Mouse (Mus musculus) hindbrain, embryonic 14.5 days (tissue): ENCODE measurements at regions not wholly inside any gene's neighbourhood (a gene's known extent, or its start where the extent isn't known, plus 50 kb on each side); places are given as distances from the start of the nearest gene placed in this dataset.
"Not testable (repeated sequence)": the region's sequence is repeated elsewhere in the genome, so short reads cannot be mapped to it uniquely, and the experiment has no call there.

Experiments used
- ATAC-seq: fragments of 200-750 bp; cut with Nextera tagmentation; 2 replicates; pipeline ENCODE4 v1.8.0; 2017; ENCODE audit warnings: moderate number of reproducible peaks, mild to moderate bottlenecking, moderate TSS enrichment, moderate library complexity; ENCODE audit not compliant: low FRiP score
- DNase-seq: peaks from one replicate; pipeline ENCODE4 v3.0.0-alpha.2; 2015; ENCODE audit warnings: low spot score
- H3K27ac ChIP-seq: fragments of 300-500 bp; sonication (generic); 2 replicates; pipeline ENCODE4 v1.5.1; 2014; ENCODE audit warnings: mild to moderate bottlenecking, moderate library complexity
- H3K27me3 ChIP-seq: fragments of 300-500 bp; sonication (generic); 2 replicates; pipeline ENCODE4 v1.6.1; 2014; ENCODE audit warnings: mild to moderate bottlenecking, low read length, mixed read lengths; ENCODE audit not compliant: control insufficient read depth, insufficient read depth
- H3K36me3 ChIP-seq: fragments of 300-500 bp; sonication (generic); replicated peaks from 2 replicates; pipeline ENCODE4 v1.6.1; 2014; ENCODE audit not compliant: control insufficient read depth, insufficient read depth
- H3K4me1 ChIP-seq: fragments of 300-500 bp; sonication (generic); replicated peaks from 2 replicates; pipeline ENCODE4 v1.6.1; 2014; ENCODE audit warnings: antibody characterized with exemption, low read length, mixed read lengths; ENCODE audit not compliant: control insufficient read depth, insufficient read depth
- H3K4me2 ChIP-seq: fragments of 300-500 bp; sonication (generic); replicated peaks from 2 replicates; pipeline ENCODE4 v1.6.1; 2014; ENCODE audit warnings: mild to moderate bottlenecking, moderate library complexity
- H3K4me3 ChIP-seq: fragments of 300-500 bp; sonication (generic); replicated peaks from 2 replicates; pipeline ENCODE4 v1.5.1; 2014; ENCODE audit warnings: mild to moderate bottlenecking, low read length
- H3K9ac ChIP-seq: fragments of 300-500 bp; sonication (generic); 2 replicates; pipeline ENCODE4 v1.6.1; 2014
- H3K9me3 ChIP-seq: fragments of 300-500 bp; sonication (generic); 2 replicates; pipeline ENCODE4 v1.6.1; 2016; ENCODE audit warnings: low read length; ENCODE audit not compliant: control insufficient read depth
- WGBS: fragments of 180-500 bp; shearing (Covaris S2); extraction: QIAGEN DNeasy Blood & Tissue Kit; methylation state at CpG from one replicate; pipeline ENCODE4 v1.1.7; 2014; 5-methylcytosine and 5-hydroxymethylcytosine counted together

DNA sequence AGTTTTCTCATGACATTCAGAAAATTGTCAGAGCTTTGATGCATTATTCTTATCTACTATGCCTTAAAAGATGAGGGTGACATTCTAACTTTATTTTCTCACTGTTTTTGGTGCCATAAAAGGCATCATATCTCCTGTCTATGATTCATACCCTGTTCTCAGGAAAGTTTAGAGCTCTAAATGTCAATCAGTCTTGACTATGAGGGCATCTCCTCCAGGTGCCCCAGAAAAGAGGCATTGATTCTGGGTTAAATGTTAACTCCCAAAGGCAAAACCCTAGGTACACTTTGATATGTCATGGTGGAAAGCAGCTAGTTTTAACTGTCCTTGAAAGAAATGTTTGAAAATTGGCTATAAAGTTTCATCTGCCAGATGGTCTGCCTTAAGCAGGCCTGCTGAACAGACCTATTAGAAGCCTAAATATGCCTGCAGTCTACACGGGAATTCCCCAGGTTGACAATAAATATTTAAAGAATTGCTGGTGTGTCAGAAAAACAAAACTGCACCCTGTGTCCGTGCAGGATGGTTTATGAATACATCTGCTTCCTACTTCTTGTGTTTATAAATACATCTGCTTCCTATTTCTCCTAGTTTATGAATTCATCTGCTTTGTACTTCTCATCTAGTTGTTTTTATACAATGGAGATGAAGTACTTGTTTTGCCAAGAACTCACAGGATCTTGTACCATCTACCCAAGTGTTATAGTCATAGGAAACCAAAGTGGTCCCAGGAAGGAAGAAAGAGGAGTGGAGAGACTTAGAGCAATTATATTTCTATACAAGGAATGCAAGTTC is 172.3 kb downstream of the Snca start:
- Histone ChIP-seq H3K27me3 (no peaks in the 10 kb centered on the region), H3K27ac (no peak overlapping the region), H3K36me3 (no peaks in the 10 kb centered on the region), H3K9ac (no peak overlapping the region), H3K9me3 (no peaks in the 10 kb centered on the region), H3K4me1 (no peaks in the 10 kb centered on the region), H3K4me3 (no peak overlapping the region), H3K4me2 (no peak overlapping the region)
- DNase-seq (no peak), ATAC-seq (no peak)
- WGBS: 57% methylated on average over 2 of the region's 2 CpGs

DNA sequence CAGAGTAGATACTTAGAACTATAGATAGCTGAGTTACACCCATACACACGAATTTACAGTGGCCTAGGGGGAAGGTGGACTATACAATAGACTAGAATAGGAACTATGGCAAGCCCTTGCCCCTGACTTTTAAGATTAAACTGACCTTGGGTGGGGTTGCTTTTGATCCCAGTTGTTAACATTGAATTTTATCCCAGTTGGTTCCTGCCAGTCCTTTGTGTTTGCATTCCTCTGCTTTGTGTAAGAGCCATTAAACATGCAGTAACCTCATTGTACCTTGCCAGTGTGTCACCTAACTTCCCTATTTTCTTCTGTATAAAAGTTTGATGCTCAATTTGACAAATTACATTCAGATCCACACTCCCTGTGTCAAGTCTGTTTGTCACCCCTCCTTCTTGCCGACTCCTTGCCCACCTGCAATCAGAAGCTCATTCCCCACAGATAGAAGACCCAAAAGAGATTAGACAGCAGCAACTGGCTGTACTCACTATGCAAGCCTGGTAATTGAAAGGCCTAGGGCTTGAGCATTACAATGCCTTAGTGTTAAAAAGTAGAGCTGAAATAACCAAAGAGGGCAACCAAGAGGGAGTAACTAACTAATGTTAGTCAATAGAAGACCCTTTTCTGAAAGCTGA is 182.6 kb downstream of the Snca start:
- not testable (repeated sequence) for H3K4me1 ChIP-seq, H3K9ac ChIP-seq, H3K4me3 ChIP-seq, H3K27me3 ChIP-seq, H3K36me3 ChIP-seq, H3K27ac ChIP-seq, DNase-seq, ATAC-seq, H3K9me3 ChIP-seq, H3K4me2 ChIP-seq
- 48% methylated on average over 2 of the region's 2 CpGs for WGBS

DNA sequence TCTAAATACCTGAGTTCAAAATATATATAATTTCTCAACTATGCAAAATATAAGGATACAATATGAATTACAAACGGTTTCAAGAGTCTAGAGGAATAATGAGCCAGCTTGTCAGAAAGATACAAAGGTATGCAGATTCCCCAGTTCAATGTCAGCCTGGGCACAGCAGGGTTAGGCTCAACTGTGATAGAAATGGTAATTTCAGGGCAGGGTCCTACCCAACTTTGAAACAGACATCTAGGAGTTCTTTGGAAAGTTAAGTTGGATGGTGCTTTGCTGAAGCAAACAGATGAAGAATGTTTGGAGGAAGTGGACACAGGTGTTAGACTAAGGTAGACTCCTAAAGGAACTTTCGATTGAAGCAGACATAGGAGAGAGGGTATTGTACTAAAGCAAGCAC is 187.4 kb downstream of the Snca start:
- Histone ChIP-seq H3K4me3 (no peak overlapping the region), H3K27me3 (no peaks in the 10 kb centered on the region), H3K4me1 (no peaks in the 10 kb centered on the region), H3K4me2 (no peak overlapping the region), H3K9me3 (no peaks in the 10 kb centered on the region), H3K36me3 (no peaks in the 10 kb centered on the region), H3K27ac (no peak overlapping the region), H3K9ac (no peak overlapping the region)
- 69% methylated on average over 2 of the region's 2 CpGs for WGBS
- no peak for ATAC-seq
- no peak for DNase-seq

DNA sequence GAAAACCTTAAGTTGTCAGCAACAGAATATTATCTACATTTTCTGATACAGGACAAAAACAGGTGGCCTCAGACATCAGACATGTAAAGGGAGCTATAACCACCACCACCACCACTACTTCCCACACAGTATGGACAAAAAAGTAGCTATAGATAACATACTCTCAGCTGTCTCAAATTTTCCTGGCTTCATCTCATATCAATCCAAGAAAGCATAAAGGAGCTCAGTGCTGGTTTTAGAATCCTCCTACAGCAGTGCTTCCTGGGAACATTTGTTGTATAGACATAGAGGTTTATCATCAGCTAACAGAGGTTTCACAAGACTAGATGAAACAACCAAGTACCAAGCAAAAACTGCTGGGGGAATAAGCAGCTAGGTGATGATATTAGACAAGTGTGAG is 213.3 kb downstream of the Snca start:
- H3K4me3 ChIP-seq: no peak overlapping the region
- no peaks in the 10 kb centered on the region for H3K4me1 ChIP-seq
- H3K9me3 ChIP-seq: no peaks in the 10 kb centered on the region
- ATAC-seq: no peak
- no peaks in the 10 kb centered on the region for H3K27me3 ChIP-seq
- no peak overlapping the region for H3K27ac ChIP-seq
- H3K9ac ChIP-seq: no peak overlapping the region
- DNase-seq: no peak
- H3K36me3 ChIP-seq: no peaks in the 10 kb centered on the region
- H3K4me2 ChIP-seq: no peak overlapping the region

DNA sequence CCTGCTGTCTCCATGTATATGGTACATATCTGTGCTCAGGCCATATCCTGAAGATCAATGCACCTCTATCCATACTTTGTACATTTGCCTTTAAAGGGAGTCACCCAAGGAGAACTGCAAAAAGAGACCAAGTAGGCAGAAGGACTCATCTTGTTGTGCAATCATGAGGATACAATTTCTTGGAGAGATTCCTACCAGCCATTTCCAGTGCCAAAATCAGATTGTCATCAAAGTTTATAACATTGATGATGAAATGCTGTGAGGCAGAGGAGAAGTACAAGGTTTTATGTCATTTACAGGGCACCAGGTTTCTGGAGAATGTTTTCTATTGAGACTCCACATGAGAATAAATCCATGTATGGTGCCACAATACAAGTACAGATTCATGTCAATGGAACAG is 229.5 kb downstream of the Snca start:
- H3K4me1 ChIP-seq: no peaks in the 10 kb centered on the region
- H3K27ac ChIP-seq: no peak overlapping the region
- no peak overlapping the region for H3K9ac ChIP-seq
- no peaks in the 10 kb centered on the region for H3K36me3 ChIP-seq
- no peak for DNase-seq
- no peaks in the 10 kb centered on the region for H3K27me3 ChIP-seq
- no peak overlapping the region for H3K4me3 ChIP-seq
- H3K4me2 ChIP-seq: no peak overlapping the region
- no peaks in the 10 kb centered on the region for H3K9me3 ChIP-seq
- ATAC-seq: no peak

DNA sequence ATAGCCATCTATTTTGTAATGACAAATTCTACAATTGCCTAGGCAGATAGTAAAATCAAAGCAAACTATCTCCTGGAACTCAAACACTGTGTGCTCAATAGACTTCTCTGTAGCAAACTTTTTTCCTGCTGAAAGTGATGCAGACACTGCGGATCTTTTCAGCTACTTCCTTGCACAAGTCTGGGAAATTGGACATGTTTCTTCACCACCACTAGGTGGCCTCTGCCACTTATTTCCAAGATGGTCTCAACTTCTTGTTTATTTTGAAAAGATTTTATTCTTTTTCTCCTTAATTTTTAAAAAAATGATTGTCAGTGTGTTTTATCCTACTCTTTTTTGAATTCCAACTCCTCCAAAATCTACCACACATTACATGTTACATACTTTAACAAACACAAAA is 265.4 kb downstream of the Snca start:
- Histone ChIP-seq H3K36me3 (no peaks in the 10 kb centered on the region), H3K4me1 (no peaks in the 10 kb centered on the region), H3K4me2 (no peak overlapping the region), H3K9ac (no peak overlapping the region), H3K27ac (no peak overlapping the region), H3K9me3 (no peaks in the 10 kb centered on the region), H3K27me3 (no peaks in the 10 kb centered on the region), H3K4me3 (no peak overlapping the region)
- 65% methylated on average over 1 of the region's 1 CpGs for WGBS
- ATAC-seq (no peak), DNase-seq (peak; percentile 40)

DNA sequence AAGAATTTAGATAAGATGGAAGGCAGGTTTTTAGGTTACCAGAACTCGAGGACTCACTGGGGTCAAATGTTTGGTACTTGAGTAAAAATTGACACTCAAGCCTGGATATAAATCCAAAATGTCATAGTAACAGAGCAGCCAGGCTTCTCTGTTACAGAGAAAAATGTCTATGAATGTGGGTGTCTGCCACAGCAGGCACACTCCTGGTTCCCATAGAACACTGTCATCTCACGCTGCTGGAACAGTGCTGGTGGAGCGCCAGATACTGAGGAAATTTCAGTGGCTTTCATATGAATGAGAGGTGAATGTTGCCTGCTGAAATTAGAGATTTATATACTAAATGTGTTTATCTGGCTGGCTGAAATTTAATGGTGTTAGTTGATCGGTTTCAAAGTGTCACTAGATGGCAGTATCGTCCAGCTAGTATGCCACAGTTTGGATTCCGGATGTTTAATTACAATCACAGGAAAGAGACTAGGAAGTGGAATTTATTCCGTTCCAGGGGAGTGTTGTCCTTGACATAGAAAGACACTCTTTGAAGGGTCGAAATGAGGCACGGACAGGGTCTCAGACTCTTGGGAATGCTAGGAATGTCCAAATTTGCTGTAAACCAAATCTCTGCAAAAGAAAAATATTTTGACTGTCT is 273.9 kb downstream of the Snca start:
- 46% methylated on average over 9 of the region's 9 CpGs for WGBS
- H3K36me3 ChIP-seq: no peaks in the 10 kb centered on the region
- no peak overlapping the region for H3K27ac ChIP-seq
- H3K4me3 ChIP-seq: no peak overlapping the region
- peaks cover 12% of the 10 kb centered on the region for H3K9me3 ChIP-seq
- DNase-seq: peak; percentile 85
- no peak overlapping the region for H3K9ac ChIP-seq
- H3K4me1 ChIP-seq: no peaks in the 10 kb centered on the region
- H3K27me3 ChIP-seq: no peaks in the 10 kb centered on the region
- ATAC-seq: peak; percentile 59; the same call in 1 of the 2 replicates
- H3K4me2 ChIP-seq: 0 out of 2 replicates have a peak overlapping the region, but pooled peaks have one; percentile 6
